Mouse (Mus musculus): ENCODE measurements at regions not wholly inside any gene's neighbourhood (a gene's known extent, or its start where the extent isn't known, plus 50 kb on each side); places are given as distances from the start of the nearest gene placed in this dataset.

GRCm38 (mm10) chr13:11167115-11167514 is 806.5 kb upstream of the Chrm3 start:
- no peak for TF ChIP-seq CTCF (IDR thresholded peaks at IDR 0.05; ENCODE audit: low read depth)
- ATAC-seq, result no peak
- no peaks in the 10 kb centered on the region for H3K9me3 ChIP-seq (ENCODE audit: low read length)
- 70% methylated on average over 5 of the region's 5 CpGs for WGBS
- no peak overlapping the region for H3K4me2 ChIP-seq (ENCODE audit: low read depth)
- H3K27ac ChIP-seq (ENCODE audit: low read depth, low read length), result no peak overlapping the region
- no peak for DNase-seq
- no peak overlapping the region for H3K4me3 ChIP-seq (ENCODE audit: low read depth, low read length)
- H3K27me3 ChIP-seq (ENCODE audit: insufficient read depth, low read length), result no peaks in the 10 kb centered on the region
- no peaks in the 10 kb centered on the region for H3K36me3 ChIP-seq (ENCODE audit: insufficient read depth)
- no peaks in the 10 kb centered on the region for H3K4me1 ChIP-seq (ENCODE audit: insufficient read depth)
- no peak overlapping the region for H3K9ac ChIP-seq

DNA sequence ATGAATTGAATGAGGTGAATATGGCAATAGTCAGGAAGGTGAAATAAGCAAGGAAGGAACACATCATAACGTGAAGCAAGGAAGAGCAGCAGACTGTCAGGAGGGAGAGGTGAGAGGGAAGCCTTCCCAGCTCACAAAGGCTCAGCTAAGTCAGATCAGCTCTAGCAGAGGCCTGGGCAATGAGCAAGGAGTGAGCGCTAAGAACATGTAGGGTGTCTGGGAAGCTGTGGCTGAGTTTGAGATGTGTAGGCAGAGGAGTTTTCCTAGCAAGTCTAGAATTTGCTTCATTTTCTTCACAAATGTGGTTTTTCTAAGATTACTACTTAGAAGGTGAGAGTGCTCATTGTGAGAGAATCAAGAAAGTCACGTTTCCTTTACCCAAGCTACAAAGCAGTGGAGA is 803.5 kb upstream of the Chrm3 start:
- Histone ChIP-seq H3K36me3 (ENCODE audit: insufficient read depth) (no peaks in the 10 kb centered on the region), H3K4me1 (ENCODE audit: insufficient read depth) (no peaks in the 10 kb centered on the region), H3K4me2 (ENCODE audit: low read depth) (no peak overlapping the region), H3K27me3 (ENCODE audit: insufficient read depth, low read length) (no peaks in the 10 kb centered on the region), H3K9me3 (ENCODE audit: low read length) (no peaks in the 10 kb centered on the region), H3K4me3 (ENCODE audit: low read depth, low read length) (no peak overlapping the region), H3K9ac (no peak overlapping the region), H3K27ac (ENCODE audit: low read depth, low read length) (no peak overlapping the region)
- DNase-seq (no peak), ATAC-seq (no peak)
- 70% methylated on average over 3 of the region's 3 CpGs for WGBS
- no peak for TF ChIP-seq CTCF (IDR thresholded peaks at IDR 0.05; ENCODE audit: low read depth)

GRCm38 (mm10) chr13:11147268-11147667 is 786.6 kb upstream of the Chrm3 start:
- H3K9me3 ChIP-seq (ENCODE audit: low read length), result no peaks in the 10 kb centered on the region
- no peak overlapping the region for H3K9ac ChIP-seq
- H3K27me3 ChIP-seq (ENCODE audit: insufficient read depth, low read length), result no peaks in the 10 kb centered on the region
- H3K27ac ChIP-seq (ENCODE audit: low read depth, low read length), result no peak overlapping the region
- 48% methylated on average over 3 of the region's 3 CpGs for WGBS
- H3K36me3 ChIP-seq (ENCODE audit: insufficient read depth), result no peaks in the 10 kb centered on the region
- no peak for TF ChIP-seq CTCF (IDR thresholded peaks at IDR 0.05; ENCODE audit: low read depth)
- ATAC-seq, result peak; percentile 36
- H3K4me1 ChIP-seq (ENCODE audit: insufficient read depth), result no peaks in the 10 kb centered on the region
- no peak overlapping the region for H3K4me3 ChIP-seq (ENCODE audit: low read depth, low read length)
- peak; percentile 6 for DNase-seq
- H3K4me2 ChIP-seq (ENCODE audit: low read depth), result no peak overlapping the region

GRCm38 (mm10) chr13:11107693-11108092 is 747.0 kb upstream of the Chrm3 start:
- TF ChIP-seq CTCF (IDR thresholded peaks at IDR 0.05; ENCODE audit: low read depth), result no peak
- Histone ChIP-seq H3K4me2 (ENCODE audit: low read depth) (no peak overlapping the region), H3K27ac (ENCODE audit: low read depth, low read length) (no peak overlapping the region), H3K9ac (no peak overlapping the region), H3K9me3 (ENCODE audit: low read length) (no peaks in the 10 kb centered on the region), H3K27me3 (ENCODE audit: insufficient read depth, low read length) (no peaks in the 10 kb centered on the region), H3K36me3 (ENCODE audit: insufficient read depth) (no peaks in the 10 kb centered on the region), H3K4me1 (ENCODE audit: insufficient read depth) (no peaks in the 10 kb centered on the region), H3K4me3 (ENCODE audit: low read depth, low read length) (no peak overlapping the region)
- ATAC-seq (no peak), DNase-seq (no peak)
- WGBS, result 93% methylated on average over 2 of the region's 2 CpGs

DNA sequence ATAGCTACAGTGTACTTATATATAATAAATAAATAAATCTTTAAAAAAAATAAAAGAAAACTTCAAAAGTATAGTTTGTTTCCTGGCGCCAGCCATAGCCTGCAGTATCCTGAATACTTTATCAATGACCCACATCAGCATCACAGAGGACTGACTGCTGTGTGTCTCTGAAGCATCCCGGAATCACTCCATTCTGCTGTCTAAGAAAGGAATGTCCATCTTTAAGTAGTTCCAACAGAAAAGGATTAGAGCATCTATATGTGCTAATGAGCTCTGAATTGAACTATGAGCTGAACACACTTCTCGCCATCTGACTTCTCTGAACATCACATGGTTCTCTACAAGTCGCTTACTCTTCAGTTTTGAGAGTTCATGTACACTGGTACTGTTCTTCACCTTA is 745.8 kb upstream of the Chrm3 start:
- H3K9me3 ChIP-seq (ENCODE audit: low read length), result no peaks in the 10 kb centered on the region
- no peaks in the 10 kb centered on the region for H3K4me1 ChIP-seq (ENCODE audit: insufficient read depth)
- no peak overlapping the region for H3K9ac ChIP-seq
- TF ChIP-seq CTCF (IDR thresholded peaks at IDR 0.05; ENCODE audit: low read depth), result no peak
- no peak overlapping the region for H3K27ac ChIP-seq (ENCODE audit: low read depth, low read length)
- no peaks in the 10 kb centered on the region for H3K27me3 ChIP-seq (ENCODE audit: insufficient read depth, low read length)
- H3K4me2 ChIP-seq (ENCODE audit: low read depth), result no peak overlapping the region
- no peak for DNase-seq
- 78% methylated on average over 4 of the region's 4 CpGs for WGBS
- ATAC-seq, result no peak
- H3K4me3 ChIP-seq (ENCODE audit: low read depth, low read length), result no peak overlapping the region
- H3K36me3 ChIP-seq (ENCODE audit: insufficient read depth), result no peaks in the 10 kb centered on the region

DNA sequence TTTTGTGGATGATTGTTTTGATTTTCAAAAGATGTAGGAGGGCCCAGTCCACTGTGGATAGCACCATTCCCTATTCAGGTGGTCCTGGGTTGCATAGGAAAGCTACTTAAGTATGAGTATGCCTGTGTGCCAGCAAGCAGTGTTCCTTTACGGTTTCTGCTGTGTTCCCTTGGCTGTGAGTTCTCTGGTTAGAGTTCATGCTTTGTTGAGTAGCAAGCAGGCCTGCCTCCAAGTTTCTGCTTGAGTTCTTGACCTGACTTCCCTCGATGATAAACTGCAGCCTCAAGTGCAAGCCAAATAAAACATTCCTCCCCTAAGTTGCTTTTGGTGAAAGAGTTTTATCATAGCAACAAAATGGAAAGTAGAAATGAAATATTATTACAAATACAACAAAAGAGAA is 744.9 kb upstream of the Chrm3 start:
- DNase-seq (no peak), ATAC-seq (no peak)
- Histone ChIP-seq H3K9me3 (ENCODE audit: low read length) (no peaks in the 10 kb centered on the region), H3K27me3 (ENCODE audit: insufficient read depth, low read length) (no peaks in the 10 kb centered on the region), H3K4me2 (ENCODE audit: low read depth) (no peak overlapping the region), H3K4me3 (ENCODE audit: low read depth, low read length) (no peak overlapping the region), H3K27ac (ENCODE audit: low read depth, low read length) (no peak overlapping the region), H3K9ac (no peak overlapping the region), H3K4me1 (ENCODE audit: insufficient read depth) (no peaks in the 10 kb centered on the region), H3K36me3 (ENCODE audit: insufficient read depth) (no peaks in the 10 kb centered on the region)
- no peak for TF ChIP-seq CTCF (IDR thresholded peaks at IDR 0.05; ENCODE audit: low read depth)
- 71% methylated on average over 2 of the region's 2 CpGs for WGBS

GRCm38 (mm10) chr13:11099586-11099950 is 738.9 kb upstream of the Chrm3 start:
- TF ChIP-seq CTCF (IDR thresholded peaks at IDR 0.05; ENCODE audit: low read depth), result no peak
- no peak overlapping the region for H3K27ac ChIP-seq (ENCODE audit: low read depth, low read length)

More at GRCm38 (mm10) chr13:11099586-11099950, 738.9 kb upstream of the Chrm3 start:
- ATAC-seq (no peak), DNase-seq (no peak)
- H3K4me1 ChIP-seq (ENCODE audit: insufficient read depth), result no peaks in the 10 kb centered on the region
- no peaks in the 10 kb centered on the region for H3K9me3 ChIP-seq (ENCODE audit: low read length)
- no peak overlapping the region for H3K4me2 ChIP-seq (ENCODE audit: low read depth)
- H3K27me3 ChIP-seq (ENCODE audit: insufficient read depth, low read length), result no peaks in the 10 kb centered on the region
- no peak overlapping the region for H3K9ac ChIP-seq
- no peaks in the 10 kb centered on the region for H3K36me3 ChIP-seq (ENCODE audit: insufficient read depth)
- no peak overlapping the region for H3K4me3 ChIP-seq (ENCODE audit: low read depth, low read length)
